18 mouse cellular contexts compared by ENCODE assay signal in genomic region chr3:139162146-139162545, GRCm38 (mm10). TPM values are rescaled to one million over a fixed set of nuclear protein-coding genes. Genes with fewer than 3 reads are reported as not detected.
DNase-seq lines count a peak whose midpoint lies in the region; ATAC-seq and TF ChIP-seq lines count a peak whose summit lies in the region.
"Had no signal": no experiment of that assay in that cellular context is flagged by ENCODE, and none has a peak within 500 bp of the region (broad histone marks: within the 10 kb centered on the region; RNA-seq: fewer than 3 reads in every experiment).

No protein-coding gene starts in this region.

- WGBS in heart, embryonic 12.5 days: 12% methylated on average over 2 of the region's 2 CpGs
- WGBS in lung, postnatal 0 days: 2% methylated on average over 2 of the region's 2 CpGs
- WGBS in intestine, embryonic 15.5 days: 17% methylated on average over 2 of the region's 2 CpGs

- no peaks in the 10 kb centered on the region for H3K27me3 ChIP-seq in heart, embryonic 12.5 days (replicated peaks)
- no peaks in the 10 kb centered on the region for H3K27me3 ChIP-seq in lung, postnatal 0 days (replicated peaks; ENCODE audit: insufficient read depth, low read length)
- no peaks in the 10 kb centered on the region for H3K27me3 ChIP-seq in intestine, embryonic 15.5 days (replicated peaks)
- H3K27me3 ChIP-seq: embryonic facial prominence, embryonic 15.5 days; neural tube, embryonic 15.5 days had no signal

- 0 out of 2 replicates have a peak, but pooled peaks cover 3% of the 10 kb centered on the region for H3K4me1 ChIP-seq in heart, embryonic 12.5 days (replicated peaks)
- no peaks in the 10 kb centered on the region for H3K4me1 ChIP-seq in lung, postnatal 0 days (ENCODE audit: insufficient read depth, low read depth, low read length)
- H3K4me1 ChIP-seq in intestine, embryonic 15.5 days (replicated peaks): no peaks in the 10 kb centered on the region
- H3K4me1 ChIP-seq: embryonic facial prominence, embryonic 15.5 days; neural tube, embryonic 15.5 days had no signal

- no peak overlapping the region for H3K4me3 ChIP-seq in heart, embryonic 12.5 days
- H3K4me3 ChIP-seq in lung, postnatal 0 days (ENCODE audit: low read depth, low read length): no peak overlapping the region
- no peak overlapping the region for H3K4me3 ChIP-seq in intestine, embryonic 15.5 days (replicated peaks)
- H3K4me3 ChIP-seq: embryonic facial prominence, embryonic 15.5 days; neural tube, embryonic 15.5 days had no signal

- no peaks in the 10 kb centered on the region for H3K9me3 ChIP-seq in heart, embryonic 12.5 days (replicated peaks)
- no peaks in the 10 kb centered on the region for H3K9me3 ChIP-seq in lung, postnatal 0 days (ENCODE audit: low read length)
- H3K9me3 ChIP-seq in intestine, embryonic 15.5 days: no peaks in the 10 kb centered on the region
- H3K9me3 ChIP-seq: embryonic facial prominence, embryonic 15.5 days; neural tube, embryonic 15.5 days had no signal

- no peak overlapping the region for H3K27ac ChIP-seq in heart, embryonic 12.5 days (ENCODE audit: poor library complexity, severe bottlenecking)
- no peak overlapping the region for H3K27ac ChIP-seq in lung, postnatal 0 days (ENCODE audit: low read length)
- no peak overlapping the region for H3K27ac ChIP-seq in intestine, embryonic 15.5 days
- H3K27ac ChIP-seq: embryonic facial prominence, embryonic 15.5 days; neural tube, embryonic 15.5 days had no signal

- peak; percentile 67 for DNase-seq in heart, adult 11 months
- DNase-seq in right cerebral cortex, postnatal 25 days: peak; percentile 14
- no peak for DNase-seq in right cerebral cortex, postnatal 36 days (ENCODE audit: low spot score in 2 of 2)
- DNase-seq in lung, postnatal 0 days (ENCODE audit: low spot score): peak; percentile 11
- no peak for DNase-seq in thymus, postnatal 4 days
- DNase-seq: cerebellum, adult 2 months; retina, postnatal 1 day; spleen, adult 18-20 months had no signal

- H3K9ac ChIP-seq in heart, embryonic 12.5 days: no peak overlapping the region
- no peak overlapping the region for H3K9ac ChIP-seq in lung, postnatal 0 days (replicated peaks; ENCODE audit: low read depth)
- H3K9ac ChIP-seq in intestine, embryonic 15.5 days: no peak overlapping the region
- H3K9ac ChIP-seq: embryonic facial prominence, embryonic 15.5 days; neural tube, embryonic 15.5 days had no signal

- H3K36me3 ChIP-seq in heart, embryonic 12.5 days: no peaks in the 10 kb centered on the region
- no peaks in the 10 kb centered on the region for H3K36me3 ChIP-seq in lung, postnatal 0 days (ENCODE audit: insufficient read depth, low read length)
- H3K36me3 ChIP-seq in intestine, embryonic 15.5 days: no peaks in the 10 kb centered on the region
- H3K36me3 ChIP-seq: embryonic facial prominence, embryonic 15.5 days; neural tube, embryonic 15.5 days had no signal

- no peak for TF ChIP-seq EP300 in lung, postnatal 0 days (IDR thresholded peaks at IDR 0.05)

- no peak overlapping the region for H3K4me2 ChIP-seq in heart, embryonic 12.5 days
- H3K4me2 ChIP-seq in lung, postnatal 0 days (replicated peaks; ENCODE audit: low read depth, low read length): no peak overlapping the region
- no peak overlapping the region for H3K4me2 ChIP-seq in intestine, embryonic 15.5 days (replicated peaks)
- H3K4me2 ChIP-seq: embryonic facial prominence, embryonic 15.5 days; neural tube, embryonic 15.5 days had no signal

- no peak for TF ChIP-seq CTCF in lung, postnatal 0 days (IDR thresholded peaks at IDR 0.05)

- ATAC-seq in heart, embryonic 12.5 days (ENCODE audit: insufficient number of reproducible peaks, low FRiP score): no peak
- peak; percentile 62 for ATAC-seq in lung, postnatal 0 days
- ATAC-seq in intestine, embryonic 15.5 days: no peak
- ATAC-seq: activated CD4-positive, CD25-positive, alpha-beta regulatory T cell, adult 4 months; CD4-positive, CD25-positive, alpha-beta regulatory T cell, adult 4 months had no signal

RNA-seq across cellular contexts. Expression of gene Stpg2, which starts 43.3 kb away (rescaled TPM):
- polyA plus RNA-seq in heart, embryonic 12.5 days (2016; fragmentation: Nextera tagmentation; extraction: Ambion mirVana): 0.08 TPM in 1 of 2 replicates, not detected in the other
- not detected in 2 replicates for polyA plus RNA-seq in lung, postnatal 0 days (2015; fragmentation: Nextera tagmentation; extraction: Ambion mirVana)
- 0.08 TPM in 1 of 2 replicates, not detected in the other for polyA plus RNA-seq in intestine, embryonic 15.5 days (2015; fragmentation: Nextera tagmentation; extraction: Ambion mirVana)
- polyA plus RNA-seq: CD4-positive, CD25-positive, alpha-beta regulatory T cell, adult 4 months; intestine, embryonic 14.5 days; kidney, embryonic 16.5 days; liver, adult 2 months; stomach, embryonic 16.5 days had no signal

Comparison
In these comparisons a context has a peak if more than half of its experiments do, and no peak if none do; other contexts are left out.
1. DNase-seq: peak in heart, adult 11 months (single experiment), right cerebral cortex, postnatal 25 days (single experiment) and lung, postnatal 0 days (single experiment); none in right cerebral cortex, postnatal 36 days (0 of 2) and thymus, postnatal 4 days (single experiment).